Mouse (Mus musculus) naive thymus-derived CD4-positive, alpha-beta T cell, adult 2 months (primary cell): ENCODE results near the gene Rep15.
A peak's percentile ranks its signal among the peaks of the same experiment; 100 is the strongest.

Source experiments
- DNase-seq: peaks from one replicate; pipeline ENCODE4 v3.0.0-alpha.2; 2011; ENCODE audit warnings: low read depth

Gene Rep15

GRCm38 (mm10) chr6:147032303-147032925 lies at the start of gene Rep15:
TSS of gene Rep15 (plus strand) at chr6:147032584.
- DNase-seq: peak; percentile 37

DNA sequence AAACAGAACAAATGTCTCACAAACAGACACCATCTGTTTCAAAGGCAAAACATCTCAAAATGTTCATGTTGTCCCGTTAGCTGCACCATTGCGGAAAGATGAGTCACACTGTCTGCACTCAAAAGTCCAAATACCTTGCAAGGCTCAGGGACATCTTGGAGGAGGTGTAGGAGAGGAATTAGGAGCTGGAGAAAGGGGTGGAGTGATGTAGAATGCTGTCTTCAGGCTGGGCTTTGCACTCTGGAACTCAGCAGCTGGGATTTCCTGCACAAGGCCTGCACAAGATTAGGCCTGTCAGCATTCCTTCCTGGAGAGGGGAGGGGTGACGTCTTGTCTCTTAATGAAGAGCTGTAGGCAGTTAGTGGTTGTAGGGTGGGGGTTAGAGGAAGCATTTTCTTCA lies 47.8 kb upstream of the Rep15 start:
- no peak for DNase-seq

DNA sequence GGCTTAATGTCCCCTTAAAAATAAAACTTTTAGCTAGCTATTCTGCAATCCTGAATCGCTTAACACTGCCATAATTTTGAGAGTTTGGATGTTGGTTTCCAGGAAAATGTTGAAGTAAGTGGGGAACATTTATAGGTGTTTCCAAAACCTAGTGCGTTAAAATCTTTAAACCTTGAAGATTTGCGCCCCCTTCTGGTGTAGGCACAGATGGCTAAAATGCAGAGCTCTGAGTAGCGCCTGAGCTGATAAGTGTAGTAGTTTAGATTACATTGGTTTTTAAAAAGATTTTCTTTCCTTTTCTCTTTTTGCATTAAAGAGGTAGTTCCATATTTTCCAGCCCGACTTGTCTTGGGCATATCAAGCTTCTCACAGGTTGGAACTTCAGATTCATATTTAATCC lies 38.1 kb upstream of the Rep15 start:
- peak; percentile 54 for DNase-seq

DNA sequence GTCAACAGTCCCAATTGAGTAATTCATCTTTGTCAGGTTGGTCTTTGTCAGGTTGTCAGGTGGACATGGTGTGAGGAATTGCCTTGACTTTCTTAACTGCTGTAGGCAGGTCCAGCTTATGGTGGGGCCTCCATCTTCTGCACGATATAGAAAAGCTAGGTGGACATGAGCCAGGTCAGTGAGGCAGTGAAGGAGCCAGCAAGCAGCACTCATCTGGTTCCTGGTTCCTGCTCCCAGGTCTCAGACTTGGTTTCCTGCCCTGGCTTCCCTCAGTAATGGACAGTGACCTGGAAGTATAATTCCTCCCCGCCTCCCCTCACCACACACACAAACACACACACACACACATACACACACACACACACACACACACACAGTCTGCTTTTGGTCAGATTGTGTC lies 37.0 kb upstream of the Rep15 start:
- DNase-seq: no peak

- no peak for DNase-seq
These were observed 36.5 kb upstream of the Rep15 start for GRCm38 (mm10) chr6:146995878-146996277.

GRCm38 (mm10) chr6:146997006-146997405 lies 35.4 kb upstream of the Rep15 start:
- DNase-seq: no peak

DNA sequence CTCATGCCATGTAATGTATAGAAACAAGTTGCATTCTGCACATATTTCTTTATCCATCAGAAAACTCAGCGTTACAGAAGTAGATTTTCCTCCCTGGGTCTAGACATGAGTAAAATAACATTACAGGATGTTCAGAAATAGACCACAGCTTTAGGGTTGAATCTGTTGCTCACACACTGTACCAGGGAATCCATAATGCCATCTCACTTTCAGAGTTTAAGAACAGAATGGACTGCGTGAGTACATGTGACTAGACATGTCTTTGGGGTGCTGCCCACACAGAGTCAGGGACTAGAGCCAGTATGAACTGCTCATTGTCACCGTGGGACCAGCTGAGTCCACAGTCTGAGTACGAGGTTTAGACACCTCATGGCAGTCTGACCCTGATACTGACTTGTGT lies 33.7 kb upstream of the Rep15 start:
- DNase-seq: no peak

GRCm38 (mm10) chr6:146999302-146999701 lies 33.1 kb upstream of the Rep15 start:
- DNase-seq: no peak

DNA sequence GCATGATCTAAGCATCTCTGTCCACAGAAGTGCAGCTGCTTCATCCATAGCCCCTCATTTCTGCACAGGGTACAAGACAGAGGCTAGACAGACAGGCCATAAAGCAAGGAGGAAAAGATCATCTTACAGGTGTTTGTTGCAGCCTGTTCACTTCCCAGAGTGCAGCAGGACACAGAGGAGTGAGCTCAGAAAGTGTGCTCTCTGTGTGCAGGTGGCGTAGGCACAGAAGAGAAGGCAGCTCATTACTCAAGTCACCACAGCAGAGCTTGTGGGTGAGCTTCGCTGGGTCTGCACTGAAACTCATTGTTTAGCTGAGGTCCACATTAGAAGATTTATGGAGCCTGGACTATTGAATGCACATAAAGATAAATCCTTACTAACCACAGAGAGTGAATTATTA lies 32.6 kb upstream of the Rep15 start:
- no peak for DNase-seq

DNA sequence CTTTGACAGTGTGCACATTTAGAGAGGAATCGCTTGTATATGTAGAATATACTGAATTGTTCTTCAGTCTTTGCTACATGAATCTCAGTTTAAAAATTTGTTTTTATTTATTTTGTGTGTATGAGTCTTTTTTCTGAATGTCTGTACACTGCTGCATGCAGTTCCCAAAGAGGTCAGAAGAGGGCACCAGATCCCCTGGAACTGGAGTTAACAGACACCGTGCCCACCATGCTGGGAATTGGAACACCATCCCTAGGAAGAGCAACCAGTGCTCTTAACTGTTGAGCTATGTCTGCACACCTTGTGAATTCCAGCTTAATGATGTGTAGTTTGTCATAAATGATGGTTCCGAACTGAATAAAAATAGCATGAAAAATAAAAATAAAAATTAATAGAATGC lies 24.2 kb upstream of the Rep15 start:
- peak; percentile 64 for DNase-seq

DNA sequence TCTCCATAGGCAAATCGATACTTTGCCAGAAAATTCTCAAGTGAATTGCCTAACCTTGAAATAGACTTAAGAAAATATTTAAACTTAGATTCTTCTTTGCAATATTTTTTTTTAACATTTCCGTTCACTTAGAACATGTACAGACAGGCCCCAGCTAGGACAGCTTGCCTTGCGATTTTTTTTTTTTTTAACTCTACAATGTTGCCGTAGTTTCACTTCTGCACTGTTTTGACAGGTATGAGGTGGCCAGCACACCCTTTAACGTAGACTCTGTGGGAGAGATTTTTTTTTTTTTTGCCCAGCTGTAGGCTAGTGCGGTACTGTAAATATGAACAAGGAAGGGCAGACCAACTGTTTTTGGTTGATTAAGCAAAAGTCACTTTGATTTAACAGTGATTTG lies 22.0 kb upstream of the Rep15 start:
- no peak for DNase-seq

DNA sequence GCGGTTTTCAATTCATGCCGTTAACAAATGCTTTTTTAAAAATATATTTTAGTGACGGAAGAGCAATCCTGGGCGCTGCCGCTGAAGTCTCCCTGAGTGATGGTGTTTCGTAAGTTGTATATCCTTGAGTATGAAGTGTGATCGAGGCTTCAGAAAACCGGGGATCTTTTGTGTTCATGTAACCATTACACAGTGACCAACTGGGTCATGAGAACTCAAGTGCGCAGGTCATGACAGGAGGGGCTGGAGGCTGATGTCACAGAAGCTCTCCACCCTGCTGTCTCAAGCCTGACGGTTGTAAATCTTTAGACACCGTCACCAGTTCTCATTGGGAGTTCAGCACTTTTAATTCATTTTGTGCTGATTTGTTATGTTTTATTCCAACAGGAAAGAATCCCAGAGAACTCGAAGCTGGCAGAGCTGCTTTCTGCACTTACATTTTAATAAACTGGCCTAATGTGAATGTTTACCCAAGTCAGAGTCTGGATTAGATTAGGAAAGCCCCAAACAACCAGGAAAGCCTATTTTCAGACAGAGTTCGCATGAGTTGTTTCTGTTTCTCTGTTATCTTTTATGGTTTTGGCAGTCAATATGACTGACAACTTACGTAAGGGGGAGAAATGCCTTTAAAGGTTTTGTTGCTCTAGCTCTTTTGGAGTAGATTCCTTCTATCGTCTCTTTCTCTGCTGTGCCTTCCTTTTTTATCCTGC lies 21.4 kb upstream of the Rep15 start:
- DNase-seq: no peak

GRCm38 (mm10) chr6:147011555-147011954 lies 20.8 kb upstream of the Rep15 start:
- no peak for DNase-seq

- DNase-seq: no peak
These were observed 20.4 kb upstream of the Rep15 start for GRCm38 (mm10) chr6:147011977-147012376.

DNA sequence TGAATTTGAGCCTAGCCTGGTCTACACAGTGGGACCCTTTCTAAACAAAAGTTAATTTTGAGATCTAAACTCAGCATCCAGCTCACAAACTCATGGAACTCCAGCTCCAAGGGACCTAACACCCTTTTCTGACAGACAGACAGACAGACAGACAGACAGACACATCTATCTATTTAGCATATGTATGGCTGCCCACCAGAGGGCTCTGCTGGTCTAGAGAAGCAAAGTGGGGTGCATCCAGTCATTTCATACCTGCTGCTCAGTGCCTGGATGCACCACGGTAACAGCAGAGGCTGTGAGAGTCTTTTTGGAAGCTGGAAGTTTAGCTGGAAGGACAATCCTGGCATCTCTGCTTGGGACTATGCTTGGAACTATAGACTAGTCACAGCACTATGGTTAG lies 18.8 kb upstream of the Rep15 start:
- DNase-seq: peak; percentile 9

- DNase-seq: no peak
These were observed 14.5 kb upstream of the Rep15 start for GRCm38 (mm10) chr6:147017906-147018305.

DNA sequence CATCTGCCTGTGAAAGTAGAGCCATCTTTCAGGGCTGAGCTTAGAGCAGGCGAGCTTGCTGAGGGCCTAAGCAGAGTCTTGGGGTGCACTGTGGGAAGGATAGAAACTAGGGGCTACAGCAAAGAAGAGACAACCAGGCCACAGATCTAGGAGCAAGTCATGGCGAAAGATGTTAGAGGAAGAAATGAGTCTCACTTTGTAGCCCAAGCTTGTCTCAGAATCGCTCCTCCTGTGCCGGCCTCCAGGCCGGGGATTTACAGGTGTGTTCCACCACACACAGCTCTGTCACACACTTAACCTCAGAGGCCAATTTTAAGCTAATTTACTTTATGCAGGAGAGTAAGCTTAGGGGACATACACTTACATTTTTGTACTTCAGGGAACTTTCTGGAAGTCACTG lies 14.0 kb upstream of the Rep15 start:
- DNase-seq: no peak

- no peak for DNase-seq
These were observed 11.2 kb upstream of the Rep15 start for GRCm38 (mm10) chr6:147021181-147021580.

DNA sequence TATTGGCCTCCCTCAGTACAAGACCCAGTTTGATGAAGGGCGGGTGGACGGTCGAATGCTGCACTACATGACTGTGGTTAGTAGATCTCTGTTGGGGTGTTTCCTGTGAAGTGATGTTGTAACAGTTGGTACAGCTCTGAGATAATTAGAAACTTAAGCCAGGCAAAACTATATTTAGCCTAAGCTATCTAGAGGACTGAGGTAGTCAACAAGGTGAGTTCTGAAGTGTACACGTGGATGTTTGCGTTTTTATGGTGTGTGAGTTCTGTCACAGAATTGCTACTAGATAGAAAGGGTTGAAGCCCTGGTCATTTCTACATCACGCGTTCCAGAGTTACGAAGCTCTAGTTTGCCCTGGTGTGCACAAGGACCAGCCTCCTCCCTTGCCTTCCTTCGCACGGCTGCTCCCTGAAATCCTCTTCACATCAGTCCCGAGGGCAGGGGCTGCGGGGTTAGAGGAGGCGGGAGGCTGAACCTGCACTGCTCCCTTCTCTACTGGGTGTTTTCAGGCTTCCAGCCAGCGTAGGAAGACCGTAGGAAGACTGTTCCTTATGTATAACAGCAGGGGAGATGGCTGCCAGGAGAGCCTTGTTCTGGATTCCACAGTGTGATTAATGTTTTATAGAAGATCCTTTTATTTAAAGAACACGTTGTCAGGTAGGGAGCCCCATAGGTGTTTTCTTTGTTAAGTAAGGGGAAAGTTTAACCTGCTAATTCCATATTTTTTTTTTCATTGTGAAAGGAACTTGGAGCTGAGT lies 9.8 kb upstream of the Rep15 start:
- DNase-seq: no peak

GRCm38 (mm10) chr6:147023133-147023395 lies 9.3 kb upstream of the Rep15 start:
- no peak for DNase-seq

- DNase-seq: no peak
These were observed 8.8 kb upstream of the Rep15 start for GRCm38 (mm10) chr6:147023568-147023967.

DNA sequence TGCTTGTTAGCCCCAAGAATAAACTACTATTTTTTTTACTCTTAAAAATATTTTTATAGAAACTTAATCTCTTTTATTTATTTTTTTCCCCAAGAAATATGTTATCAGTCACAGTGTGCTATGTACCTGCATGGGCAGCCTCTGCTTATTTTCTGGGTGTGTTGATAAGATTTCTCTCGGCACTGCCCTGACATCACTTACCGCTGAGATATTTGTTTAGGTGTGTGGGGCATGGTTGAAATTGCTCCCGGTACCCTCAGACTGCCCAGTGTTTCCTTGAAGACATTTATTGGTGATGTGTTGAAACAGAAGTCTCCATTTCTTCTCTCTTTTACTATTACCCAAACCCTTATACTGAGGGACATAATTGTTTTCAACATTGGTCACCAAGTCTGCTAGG lies 7.6 kb upstream of the Rep15 start:
- DNase-seq: no peak

- no peak for DNase-seq
These were observed 4.0 kb upstream of the Rep15 start for GRCm38 (mm10) chr6:147028396-147028795.

DNA sequence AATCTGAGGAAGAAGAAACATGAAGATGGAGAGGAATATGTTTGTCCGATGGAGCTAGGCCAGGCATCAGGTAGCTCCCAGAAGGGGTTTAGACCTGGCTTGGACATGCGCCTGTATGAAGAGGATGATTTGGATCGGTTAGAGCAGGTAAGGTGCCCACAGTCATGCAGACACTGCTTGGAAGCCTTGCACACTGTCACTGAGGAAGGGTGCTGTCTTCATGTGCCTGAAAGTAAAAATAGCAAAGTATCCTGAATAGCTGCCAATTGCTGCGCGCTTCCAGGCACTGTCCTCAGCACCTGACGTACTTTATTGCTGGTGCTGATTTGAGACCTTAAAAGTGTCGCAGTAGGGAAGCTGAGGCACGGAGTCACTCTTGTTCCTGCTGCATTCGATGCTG lies 2.8 kb upstream of the Rep15 start:
- DNase-seq: no peak
